ENCODE assay signal across 10 mouse cellular contexts in the genomic region with DNA sequence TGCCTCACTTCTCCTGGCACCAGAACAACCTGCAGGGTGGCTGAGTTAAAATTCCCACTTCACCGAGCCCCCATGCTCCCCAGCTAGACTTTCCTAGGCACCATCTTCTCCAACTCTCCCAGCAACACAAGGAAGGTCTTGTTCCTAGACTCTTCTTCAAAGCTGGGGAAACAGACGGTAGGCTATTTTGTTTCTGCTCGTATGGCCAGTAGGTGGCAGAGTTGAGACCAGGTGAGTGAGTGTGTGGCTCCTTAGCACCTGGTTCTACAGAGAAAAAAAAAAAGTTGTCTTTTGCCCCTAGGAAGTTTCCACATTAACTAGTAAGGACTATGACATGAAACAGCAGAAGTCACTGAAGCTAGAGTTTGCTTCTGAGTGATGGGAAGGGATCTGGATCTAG. TPM values are rescaled to one million over a fixed set of nuclear protein-coding genes. Genes with fewer than 3 reads are reported as not detected.
A peak's percentile ranks its signal among the peaks of the same experiment; 100 is the strongest.
DNase-seq lines count a peak whose midpoint lies in the region; ATAC-seq and TF ChIP-seq lines count a peak whose summit lies in the region.
"Had no signal": no experiment of that assay in that cellular context is flagged by ENCODE, and none has a peak within 500 bp of the region (broad histone marks: within the 10 kb centered on the region; RNA-seq: fewer than 3 reads in every experiment).

No protein-coding gene starts in this region.

- H3K36me3 ChIP-seq in embryonic facial prominence, embryonic 14.5 days (ENCODE audit: control insufficient read depth, insufficient read depth, low read length) = no peaks in the 10 kb centered on the region
- no peaks in the 10 kb centered on the region for H3K36me3 ChIP-seq in limb, embryonic 11.5 days (ENCODE audit: control insufficient read depth, insufficient read depth, low read length)
- H3K36me3 ChIP-seq in thymus, adult 2 months (ENCODE audit: control insufficient read depth, insufficient read depth, low read length) = no peaks in the 10 kb centered on the region
- H3K36me3 ChIP-seq: hindbrain, embryonic 15.5 days; neural tube, embryonic 13.5 days had no signal

- H3K4me2 ChIP-seq in embryonic facial prominence, embryonic 14.5 days (ENCODE audit: low read depth, low read length) = no peak overlapping the region
- H3K4me2 ChIP-seq in limb, embryonic 11.5 days (ENCODE audit: low read depth, severe bottlenecking) = no peak overlapping the region
- H3K4me2 ChIP-seq: hindbrain, embryonic 15.5 days; neural tube, embryonic 13.5 days had no signal

- TF ChIP-seq POLR2A in thymus, adult 2 months (IDR thresholded peaks at IDR 0.05; ENCODE audit: control insufficient read depth, extremely low read depth, insufficient read depth, low read length, poor library complexity) = no peak

- H3K27me3 ChIP-seq in embryonic facial prominence, embryonic 14.5 days (replicated peaks; ENCODE audit: control insufficient read depth, insufficient read depth, low read length) = no peaks in the 10 kb centered on the region
- H3K27me3 ChIP-seq in limb, embryonic 11.5 days (ENCODE audit: control insufficient read depth, insufficient read depth, low read length) = no peaks in the 10 kb centered on the region
- peaks cover 8% of the 10 kb centered on the region; the same call in 1 of the 2 replicates for H3K27me3 ChIP-seq in thymus, adult 2 months (ENCODE audit: control insufficient read depth, insufficient read depth, low read length)

- WGBS in embryonic facial prominence, embryonic 14.5 days = 3% methylated on average over 3 of the region's 3 CpGs
- WGBS in limb, embryonic 11.5 days = 2% methylated on average over 3 of the region's 3 CpGs
- 7% methylated on average over 3 of the region's 3 CpGs for WGBS in thymus, adult 2 months

- peaks cover 5% of the 10 kb centered on the region; the same call in 1 of the 2 replicates for H3K4me1 ChIP-seq in embryonic facial prominence, embryonic 14.5 days (ENCODE audit: control insufficient read depth, insufficient read depth, low read length)
- peaks cover 17% of the 10 kb centered on the region; the same call in 1 of the 2 replicates for H3K4me1 ChIP-seq in limb, embryonic 11.5 days (ENCODE audit: control insufficient read depth, insufficient read depth, low read length)
- H3K4me1 ChIP-seq in thymus, adult 2 months (replicated peaks; ENCODE audit: control insufficient read depth, insufficient read depth, low read length) = peaks cover 30% of the 10 kb centered on the region

- H3K27ac ChIP-seq in embryonic facial prominence, embryonic 14.5 days (replicated peaks; ENCODE audit: low read depth, low read length) = no peak overlapping the region
- H3K27ac ChIP-seq in limb, embryonic 11.5 days (replicated peaks; ENCODE audit: low read depth, low read length) = no peak overlapping the region
- no peak overlapping the region for H3K27ac ChIP-seq in thymus, adult 2 months (ENCODE audit: control insufficient read depth, insufficient read depth, low read length)
- H3K27ac ChIP-seq: hindbrain, embryonic 15.5 days; neural tube, embryonic 13.5 days had no signal

- ATAC-seq in cerebellum, adult (ENCODE audit: insufficient number of reproducible peaks, low FRiP score, low TSS enrichment) = no peak
- no peak for ATAC-seq in embryonic facial prominence, embryonic 14.5 days (ENCODE audit: low read depth)
- ATAC-seq in limb, embryonic 11.5 days (ENCODE audit: insufficient number of reproducible peaks, low FRiP score, low TSS enrichment, low read depth) = no peak

- no peak overlapping the region for H3K9ac ChIP-seq in embryonic facial prominence, embryonic 14.5 days (ENCODE audit: low read depth, low read length)
- H3K9ac ChIP-seq in limb, embryonic 11.5 days (ENCODE audit: low read length) = no peak overlapping the region
- H3K9ac ChIP-seq: hindbrain, embryonic 15.5 days; neural tube, embryonic 13.5 days had no signal

- DNase-seq in cerebellum, postnatal 10 days = peak; percentile 66 to 69
- peak; percentile 76 for DNase-seq in testis, postnatal 10 days (ENCODE audit: low spot score)
- DNase-seq in testis, postnatal 14 days (ENCODE audit: low spot score) = no peak
- DNase-seq in embryonic facial prominence, embryonic 14.5 days (ENCODE audit: low spot score) = peak; percentile 30
- DNase-seq in limb, embryonic 11.5 days (ENCODE audit: low spot score) = peak; percentile 72
- DNase-seq in thymus, adult 2 months = peak; percentile 67
- no peak for DNase-seq in left cerebral cortex, postnatal 4 days

- no peaks in the 10 kb centered on the region for H3K9me3 ChIP-seq in embryonic facial prominence, embryonic 14.5 days (ENCODE audit: control insufficient read depth, low read length)
- no peaks in the 10 kb centered on the region for H3K9me3 ChIP-seq in limb, embryonic 11.5 days (ENCODE audit: control insufficient read depth, low read length)
- H3K9me3 ChIP-seq: hindbrain, embryonic 15.5 days; neural tube, embryonic 13.5 days had no signal

- TF ChIP-seq CTCF in thymus, adult 2 months (IDR thresholded peaks at IDR 0.05; ENCODE audit: borderline replicate concordance, control insufficient read depth, extremely low read depth, insufficient read depth, low read length, poor library complexity) = no peak

- intact Hi-C loops in left cerebral cortex, postnatal 4 days (cut with DNase I) = loop anchor here (2.0 kb wide), 1 partner anchor 63 kb away; no protein-coding TSS in a partner anchor

- no peak overlapping the region for H3K4me3 ChIP-seq in embryonic facial prominence, embryonic 14.5 days (ENCODE audit: low read depth, low read length)
- no peak overlapping the region for H3K4me3 ChIP-seq in limb, embryonic 11.5 days (ENCODE audit: low read depth, low read length)
- no peak overlapping the region for H3K4me3 ChIP-seq in thymus, adult 2 months (ENCODE audit: control insufficient read depth, insufficient read depth, low read length)
- H3K4me3 ChIP-seq: hindbrain, embryonic 15.5 days; neural tube, embryonic 13.5 days had no signal

RNA-seq across cellular contexts. Expression of a gene that starts 3.7 kb away (rescaled TPM):
- 7.9 and 8.8 TPM in 2 replicates for polyA plus RNA-seq in embryonic facial prominence, embryonic 14.5 days (2014; fragmentation: Nextera tagmentation; extraction: Ambion mirVana)
- 10.1 and 12.3 TPM in 2 replicates for polyA plus RNA-seq in limb, embryonic 11.5 days (2014; fragmentation: Nextera tagmentation; extraction: Ambion mirVana)
- polyA plus RNA-seq in thymus, adult 2 months (2012; rRNA removed) = 6.5 and 8.0 TPM in 2 replicates
- total RNA-seq in left cerebral cortex, postnatal 4 days (2021) = 1 to 10 TPM; 2.0 to 2.3 TPM

Comparison
In these comparisons a context has a peak if more than half of its experiments do, and no peak if none do; other contexts are left out.
1. DNase-seq: peak in cerebellum, postnatal 10 days (2 of 2), testis, postnatal 10 days (single experiment), embryonic facial prominence, embryonic 14.5 days (single experiment), limb, embryonic 11.5 days (single experiment) and thymus, adult 2 months (single experiment); none in testis, postnatal 14 days (single experiment) and left cerebral cortex, postnatal 4 days (single experiment).